Mouse (Mus musculus) MEL (cell line): ENCODE results near the gene Ugt1a1. TPM values are rescaled to one million over a fixed set of nuclear protein-coding genes. Genes with fewer than 3 reads are reported as not detected.

Source experiments
- DNase-seq: peaks from one replicate; pipeline ENCODE4 v3.0.0; 2011; ENCODE audit warnings: low read depth, low spot score
- H3K27ac ChIP-seq: 2 replicates; pipeline ENCODE4 v1.5.1; 2012; ENCODE audit warnings: low read depth, mild to moderate bottlenecking, control low read depth, low read length, moderate library complexity; ENCODE audit not compliant: control insufficient read depth
- H3K27me3 ChIP-seq, 2 experiments: fragments of 150-350 bp in 1 of 2; sonication (generic) in 1 of 2; 2 replicates each; pipeline ENCODE4 v1.6.1; 2012; ENCODE audit warnings: low read length in 2 of 2, mild to moderate bottlenecking in 2 of 2, improper control_type of control experiment in 1 of 2, moderate library complexity in 1 of 2; ENCODE audit not compliant: insufficient read depth in 2 of 2, control insufficient read depth in 1 of 2
- H3K36me3 ChIP-seq, 2 experiments: 2 replicates each; pipeline ENCODE4 v1.6.1; 2012 to 2014; ENCODE audit warnings: low read length in 2 of 2, improper control_type of control experiment in 1 of 2, inconsistent platforms in 1 of 2, mild to moderate bottlenecking in 1 of 2; ENCODE audit not compliant: insufficient read depth in 2 of 2, control insufficient read depth in 1 of 2
- H3K4me1 ChIP-seq, 2 experiments: fragments of 150-350 bp in 1 of 2; sonication (generic) in 1 of 2; 2 replicates each; pipeline ENCODE4 v1.6.1; 2012; ENCODE audit warnings: low read length in 2 of 2, improper control_type of control experiment in 1 of 2, mild to moderate bottlenecking in 1 of 2; ENCODE audit not compliant: insufficient read depth in 2 of 2, control insufficient read depth in 1 of 2
- H3K4me3 ChIP-seq, 2 experiments: fragments of 150-350 bp in 1 of 2; sonication (generic) in 1 of 2; 2 replicates each; pipeline ENCODE4 v1.5.1; 2012; ENCODE audit warnings: low read depth in 2 of 2, low read length in 2 of 2, mild to moderate bottlenecking in 2 of 2, moderate library complexity in 2 of 2, control low read depth in 1 of 2, improper control_type of control experiment in 1 of 2; ENCODE audit not compliant: control insufficient read depth in 1 of 2, insufficient read depth in 1 of 2
- H3K79me2 ChIP-seq: 2 replicates; pipeline ENCODE4 v1.6.1; 2012; ENCODE audit warnings: mild to moderate bottlenecking, low read length, moderate library complexity; ENCODE audit not compliant: control insufficient read depth, poor library complexity, insufficient read depth
- H3K9ac ChIP-seq: 2 replicates; pipeline ENCODE4 v1.6.1; 2012; ENCODE audit warnings: low read depth, mild to moderate bottlenecking, control low read depth, low read length, moderate library complexity; ENCODE audit not compliant: control insufficient read depth, poor library complexity, severe bottlenecking
- H3K9me3 ChIP-seq: fragments of 150-350 bp; sonication (generic); replicated peaks from 2 replicates; pipeline ENCODE4 v1.6.1; 2012; ENCODE audit warnings: mild to moderate bottlenecking, low read length, improper control_type of control experiment, moderate library complexity; ENCODE audit not compliant: insufficient read depth
- CHD1 ChIP-seq: IDR thresholded peaks from 2 replicates; pipeline ENCODE4 v1.6.1; 2012; ENCODE audit warnings: low read depth, mild to moderate bottlenecking, inconsistent platforms, low read length, improper control_type of control experiment
- CHD2 ChIP-seq: IDR thresholded peaks from 2 replicates; pipeline ENCODE4 v1.6.1; 2011; ENCODE audit warnings: low read length, improper control_type of control experiment
- ELF1 ChIP-seq: IDR thresholded peaks from 2 replicates; pipeline ENCODE4 v1.6.1; 2014; ENCODE audit warnings: low read depth, mild to moderate bottlenecking, inconsistent platforms, low read length, improper control_type of control experiment, moderate library complexity
- EP300 ChIP-seq, 2 experiments: IDR thresholded peaks; 2 replicates each; pipeline ENCODE4 v1.6.1; 2011; ENCODE audit warnings: improper control_type of control experiment in 2 of 2, low read length in 2 of 2, low read depth in 1 of 2, mild to moderate bottlenecking in 1 of 2
- HCFC1 ChIP-seq: IDR thresholded peaks from 2 replicates; pipeline ENCODE4 v1.6.1; 2012; ENCODE audit warnings: low read depth, mild to moderate bottlenecking, inconsistent platforms, low read length, improper control_type of control experiment, moderate library complexity
- JUND ChIP-seq: IDR thresholded peaks from 2 replicates; pipeline ENCODE4 v1.6.1; 2011; ENCODE audit warnings: low read depth, mild to moderate bottlenecking, improper control_type of control experiment, low read length
- MAFK ChIP-seq: IDR thresholded peaks from 2 replicates; pipeline ENCODE4 v1.6.1; 2011; ENCODE audit warnings: low read depth, mild to moderate bottlenecking, low read length, improper control_type of control experiment, borderline replicate concordance
- MAX ChIP-seq: IDR thresholded peaks from 2 replicates; pipeline ENCODE4 v1.6.1; 2011; ENCODE audit warnings: low read length, improper control_type of control experiment
- MEF2A ChIP-seq: IDR thresholded peaks from 2 replicates; pipeline ENCODE4 v1.6.1; 2014; ENCODE audit warnings: low read depth, mild to moderate bottlenecking, inconsistent platforms, low read length, improper control_type of control experiment; ENCODE audit not compliant: poor library complexity, insufficient replicate concordance, severe bottlenecking; ENCODE audit errors: extremely low read depth
- MYB ChIP-seq: IDR thresholded peaks from 2 replicates; pipeline ENCODE4 v1.6.1; 2011; ENCODE audit warnings: mild to moderate bottlenecking, low read depth, low read length, improper control_type of control experiment
- MYC ChIP-seq: IDR thresholded peaks from 2 replicates; pipeline ENCODE4 v1.6.1; 2011; ENCODE audit warnings: low read depth, mild to moderate bottlenecking, low read length, improper control_type of control experiment, moderate library complexity
- RAD21 ChIP-seq: IDR thresholded peaks from 2 replicates; pipeline ENCODE4 v1.6.1; 2011; ENCODE audit warnings: mild to moderate bottlenecking, low read depth, low read length, improper control_type of control experiment
- RCOR1 ChIP-seq: IDR thresholded peaks from 2 replicates; pipeline ENCODE4 v1.6.1; 2012; ENCODE audit warnings: low read depth, mild to moderate bottlenecking, inconsistent platforms, low read length, improper control_type of control experiment
- TBP ChIP-seq: IDR thresholded peaks from 2 replicates; pipeline ENCODE4 v1.8.0; 2011; ENCODE audit warnings: low read depth, low read length, improper control_type of control experiment
- TCF12 ChIP-seq: IDR thresholded peaks from 2 replicates; pipeline ENCODE4 v1.6.1; 2014; ENCODE audit warnings: low read depth, mild to moderate bottlenecking, inconsistent platforms, low read length, improper control_type of control experiment, moderate library complexity
- UBTF ChIP-seq: IDR thresholded peaks from 2 replicates; pipeline ENCODE4 v1.6.1; 2012; ENCODE audit warnings: low read depth, mild to moderate bottlenecking, inconsistent platforms, low read length, improper control_type of control experiment, moderate library complexity, borderline replicate concordance; ENCODE audit not compliant: insufficient read depth
- ZMIZ1 ChIP-seq: IDR thresholded peaks from 2 replicates; pipeline ENCODE4 v1.6.1; 2012; ENCODE audit warnings: low read depth, mild to moderate bottlenecking, inconsistent platforms, low read length, improper control_type of control experiment, moderate library complexity
- polyA plus RNA-seq, 2 experiments: library from polyadenylated mRNA; stranded (reverse) in 1 of 2; unstranded in 1 of 2; fragments of >175 nt in 1 of 2; fragments of >200 nt in 1 of 2; gene quantifications; 2 replicates each; pipeline versions ENCODE4 v1.2.1 to v1.2.4; 2012; ENCODE audit warnings: low replicate concordance in 2 of 2, low read depth in 1 of 2; ENCODE audit not compliant: insufficient read length in 2 of 2, insufficient read depth in 1 of 2, missing spikeins in 1 of 2
- total RNA-seq: library from RNA; depleted of rRNA; stranded (reverse); fragments of 300-350 nt; gene quantifications from 2 replicates; pipeline ENCODE4 v1.2.3, GENCODE M21; 2012

The Ugt1a1 gene
- total and polyA plus RNA-seq, 3 experiments = not detected

GRCm38 (mm10) chr1:88192136-88192535, 19.6 kb upstream of the Ugt1a1 start:
- no peak overlapping the region for H3K27ac ChIP-seq
- no peaks in the 10 kb centered on the region for H3K27me3 ChIP-seq
- H3K9me3 ChIP-seq = no peaks in the 10 kb centered on the region
- H3K4me1 ChIP-seq = no peaks in the 10 kb centered on the region
- no peaks in the 10 kb centered on the region for H3K36me3 ChIP-seq
- H3K9ac ChIP-seq = no peak overlapping the region
- H3K4me3 ChIP-seq = no peak overlapping the region
- H3K79me2 ChIP-seq = no peaks in the 10 kb centered on the region
- TF ChIP-seq RAD21 (no peak), ELF1 (no peak), RCOR1 (no peak), ZMIZ1 (no peak), HCFC1 (no peak), UBTF (no peak), TBP (no peak), CHD1 (no peak), JUND (no peak), MAX (no peak)
- DNase-seq = no peak

GRCm38 (mm10) chr1:88195687-88196086, 16.1 kb upstream of the Ugt1a1 start:
- H3K4me3 ChIP-seq = no peak overlapping the region

GRCm38 (mm10) chr1:88197443-88197842, 14.3 kb upstream of the Ugt1a1 start:
- Histone ChIP-seq H3K27me3 (peaks cover 2 to 3% of the 10 kb centered on the region in 2 experiments; a peak in 2 of 4 replicates), H3K9ac (no peak overlapping the region), H3K79me2 (no peaks in the 10 kb centered on the region)
- TF ChIP-seq HCFC1 (no peak), JUND (no peak), MAFK (no peak), MYB (no peak), MEF2A (no peak), CHD1 (no peak), CHD2 (no peak), MYC (no peak), TCF12 (no peak)
- TF ChIP-seq, all 39 proteins: peak for 0
- H3K4me3 ChIP-seq = no peak overlapping the region
- no peak for DNase-seq
- H3K27ac ChIP-seq = no peak overlapping the region
- no peaks in the 10 kb centered on the region for H3K36me3 ChIP-seq
- H3K4me1 ChIP-seq = no peaks in the 10 kb centered on the region
- H3K9me3 ChIP-seq = no peaks in the 10 kb centered on the region

More at GRCm38 (mm10) chr1:88195687-88196086, 16.1 kb upstream of the Ugt1a1 start:
- no peaks in the 10 kb centered on the region for H3K36me3 ChIP-seq
- no peaks in the 10 kb centered on the region for H3K9me3 ChIP-seq
- DNase-seq = no peak
- no peak for TF ChIP-seq EP300 (IDR thresholded peaks at IDR 0.05; ENCODE audit: low read depth in 1 of 2, low read length in 2 of 2)
- no peak overlapping the region for H3K27ac ChIP-seq
- H3K4me1 ChIP-seq = no peaks in the 10 kb centered on the region
- H3K9ac ChIP-seq = no peak overlapping the region
- H3K27me3 ChIP-seq = peaks cover 2 to 3% of the 10 kb centered on the region in 2 experiments; a peak in 2 of 4 replicates
- H3K79me2 ChIP-seq = no peaks in the 10 kb centered on the region
